Mouse (Mus musculus) neural tube, embryonic 10.5 days (tissue): Measurements from ENCODE around the gene Abca7.

Experiments used
- DNase-seq: peaks from one replicate; pipeline ENCODE4 v3.0.0-alpha.2; 2017; ENCODE audit warnings: low spot score; ENCODE audit errors: extremely low spot score

The Abca7 gene

GRCm38 (mm10) chr10:79991548-79991947, 4.7 kb upstream of the Abca7 start:
- DNase-seq = no peak

GRCm38 (mm10) chr10:79994397-79995115, 1.7 kb upstream of the Abca7 start:
- no peak for DNase-seq

GRCm38 (mm10) chr10:79995636-79996035, 658 bp upstream of the Abca7 start:
- DNase-seq = no peak

- DNase-seq = peak; percentile 92
Measured at GRCm38 (mm10) chr10:79997034-79997760, 903 bp downstream of the Abca7 start.

GRCm38 (mm10) chr10:79997819-79998218, 1.5 kb downstream of the Abca7 start:
- no peak for DNase-seq

DNA sequence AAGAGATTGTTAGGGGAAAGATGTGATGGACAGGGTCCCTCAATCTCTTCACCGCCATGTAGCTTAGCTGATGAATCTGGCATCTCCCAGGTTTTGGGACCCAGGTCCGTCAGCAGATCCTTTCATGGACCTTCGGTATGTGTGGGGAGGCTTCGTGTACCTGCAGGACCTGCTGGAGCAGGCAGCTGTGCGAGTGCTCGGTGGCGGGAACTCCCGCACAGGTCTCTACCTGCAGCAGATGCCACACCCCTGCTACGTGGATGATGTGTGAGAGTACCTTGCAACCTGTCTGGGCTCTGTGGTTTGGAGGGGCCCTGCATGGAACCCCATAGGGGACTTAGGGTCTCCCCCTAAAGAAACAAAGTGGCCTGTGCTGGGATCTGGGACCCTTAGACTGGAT, 5.7 kb downstream of the Abca7 start:
- no peak for DNase-seq

DNA sequence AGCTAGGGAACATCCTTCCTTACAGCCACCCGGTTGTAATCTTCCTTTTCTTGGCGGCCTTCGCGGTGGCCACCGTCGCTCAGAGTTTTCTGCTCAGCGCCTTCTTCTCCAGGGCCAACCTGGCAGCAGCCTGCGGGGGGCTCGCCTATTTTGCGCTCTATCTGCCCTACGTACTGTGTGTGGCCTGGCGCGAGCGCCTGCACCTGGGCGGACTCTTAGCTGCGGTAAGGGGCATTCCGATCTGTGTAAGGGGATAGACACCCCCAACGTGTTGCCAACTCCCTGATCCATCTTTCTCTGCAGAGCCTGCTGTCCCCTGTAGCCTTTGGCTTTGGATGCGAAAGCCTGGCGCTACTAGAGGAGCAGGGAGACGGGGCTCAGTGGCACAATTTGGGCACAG, 6.5 kb downstream of the Abca7 start:
- no peak for DNase-seq

GRCm38 (mm10) chr10:80003374-80004232, 7.3 kb downstream of the Abca7 start:
- DNase-seq = no peak

DNA sequence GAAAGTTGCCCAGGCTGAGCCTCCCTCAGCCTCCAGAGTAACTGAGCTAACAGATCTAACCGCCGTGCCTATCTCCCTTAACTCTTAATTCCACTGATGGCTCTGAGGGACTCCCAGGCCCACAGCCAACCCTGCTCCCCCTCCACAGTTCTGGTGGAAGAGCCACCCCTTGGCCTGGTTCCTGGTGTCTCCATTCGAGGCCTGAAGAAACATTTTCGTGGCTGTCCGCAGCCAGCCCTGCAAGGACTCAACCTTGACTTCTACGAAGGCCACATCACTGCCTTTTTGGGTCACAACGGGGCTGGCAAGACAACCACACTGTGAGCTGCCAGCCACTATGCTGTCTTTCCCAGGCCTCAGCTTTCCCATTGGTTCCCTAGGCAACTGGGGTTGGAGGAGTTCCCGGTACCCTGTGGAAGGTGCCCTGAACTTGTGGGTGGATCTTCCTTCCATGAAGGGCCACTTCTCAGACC, 8.0 kb downstream of the Abca7 start:
- DNase-seq = no peak

DNA sequence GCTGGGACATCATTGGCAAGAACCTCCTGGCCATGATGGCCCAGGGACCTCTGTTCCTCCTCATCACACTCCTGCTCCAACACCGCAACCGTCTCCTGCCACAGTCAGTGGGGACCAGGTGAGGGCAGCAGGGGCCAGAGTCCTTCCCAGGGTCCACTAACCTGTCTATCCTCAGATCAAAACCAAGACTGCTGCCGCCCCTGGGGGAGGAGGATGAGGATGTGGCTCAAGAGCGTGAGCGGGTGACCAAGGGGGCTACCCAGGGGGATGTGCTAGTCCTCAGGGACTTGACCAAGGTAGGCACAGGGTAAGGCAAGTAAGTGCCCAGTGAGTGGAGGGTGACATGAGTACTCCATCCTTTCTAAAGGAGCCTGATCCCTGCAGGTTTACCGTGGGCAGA, 15.4 kb downstream of the Abca7 start:
- DNase-seq = no peak

- DNase-seq = no peak
Measured at GRCm38 (mm10) chr10:80013609-80014008, 17.3 kb downstream of the Abca7 start.

GRCm38 (mm10) chr10:80014484-80015290, 18.4 kb downstream of the Abca7 start:
- no peak for DNase-seq

GRCm38 (mm10) chr10:80015583-80015982, 19.3 kb downstream of the Abca7 start:
- DNase-seq = no peak

DNA sequence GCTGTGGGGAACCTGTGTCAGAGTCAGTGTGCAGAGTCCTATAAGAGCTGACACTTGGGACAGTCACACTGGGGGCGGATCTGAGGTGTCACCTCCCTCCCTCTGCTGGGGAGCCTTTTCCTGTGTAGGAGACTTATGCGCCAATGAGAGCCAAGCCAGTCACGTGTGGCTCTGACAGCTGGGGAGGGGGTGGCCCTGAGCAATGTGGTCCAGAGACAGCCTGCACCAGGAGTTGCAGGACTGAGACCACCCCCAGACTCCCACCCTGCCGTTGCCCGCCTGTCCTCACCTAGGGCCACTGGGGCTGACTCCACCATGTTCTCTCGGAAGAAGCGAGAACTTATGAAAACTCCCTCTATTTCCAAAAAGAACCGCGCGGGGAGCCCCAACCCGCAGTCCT, 20.2 kb downstream of the Abca7 start, which contains the start of gene Arhgap45:
Gene Arhgap45, plus strand, starts transcription at position 143 of the 400 bp plus-strand sequence.
- no peak for DNase-seq

DNA sequence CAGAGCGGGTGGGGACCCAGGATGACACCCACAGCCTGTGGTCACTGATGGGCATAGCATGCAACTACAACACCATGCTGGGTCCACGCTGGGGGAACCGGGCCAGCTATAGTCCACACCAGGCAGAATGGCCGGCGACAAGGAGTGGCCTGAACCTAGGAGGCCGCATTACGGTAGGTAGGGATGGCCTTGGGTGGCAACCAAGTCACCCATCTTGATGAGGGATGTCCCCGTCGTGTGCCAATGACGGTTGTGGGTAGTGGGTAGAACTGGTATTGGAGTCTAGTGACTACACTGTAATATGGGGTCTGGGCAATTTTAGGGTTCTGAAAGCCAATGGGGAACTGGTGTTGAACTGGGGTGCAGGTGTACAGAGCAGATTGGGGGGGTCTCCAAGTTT, 20.6 kb downstream of the Abca7 start:
- DNase-seq = no peak

DNA sequence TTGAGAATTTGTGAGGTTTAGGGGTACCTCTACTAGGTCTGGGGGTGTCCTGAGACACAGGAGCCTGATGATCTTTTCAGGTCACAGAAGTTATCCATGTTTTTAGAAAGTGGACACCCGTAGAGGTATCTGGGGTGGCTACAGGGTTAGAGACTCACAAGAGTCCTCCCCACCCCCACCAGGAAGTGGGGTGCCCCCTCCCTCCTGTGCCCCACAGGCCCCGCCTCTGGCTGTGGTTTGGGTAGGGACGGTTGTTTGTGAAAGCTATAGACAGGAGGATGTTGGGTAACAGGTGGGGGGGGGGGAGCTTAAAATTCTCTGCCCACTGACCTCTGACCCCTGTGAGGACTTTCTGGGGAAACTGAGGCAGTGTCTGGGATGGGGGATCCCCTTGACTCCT, 21.1 kb downstream of the Abca7 start:
- DNase-seq = no peak

DNA sequence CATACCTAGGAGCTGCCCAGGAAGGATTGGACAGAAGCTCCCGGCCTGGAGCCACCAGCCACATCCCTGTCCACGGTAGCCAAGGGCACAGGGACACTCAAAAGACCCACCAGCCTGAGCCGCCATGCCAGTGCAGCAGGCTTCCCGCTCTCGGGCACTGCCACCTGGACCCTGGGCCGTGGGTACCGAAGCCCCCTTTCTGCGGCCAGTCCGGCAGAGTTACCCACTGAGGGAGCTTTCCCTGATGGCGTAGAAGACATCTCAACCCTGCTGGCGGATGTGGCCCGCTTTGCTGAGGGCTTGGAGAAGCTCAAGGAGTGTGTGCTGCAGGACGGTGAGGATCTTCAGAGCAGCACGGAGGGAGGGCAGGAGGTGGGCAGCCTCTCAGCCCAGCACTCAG, 21.5 kb downstream of the Abca7 start:
- DNase-seq = no peak

- peak; percentile 53 for DNase-seq
Measured at GRCm38 (mm10) chr10:80018739-80019297, 22.5 kb downstream of the Abca7 start.

GRCm38 (mm10) chr10:80019471-80020131, 23.3 kb downstream of the Abca7 start:
- DNase-seq = peak; percentile 62

GRCm38 (mm10) chr10:80020191-80020590, 23.9 kb downstream of the Abca7 start:
- no peak for DNase-seq
